Mouse (Mus musculus) hindbrain, embryonic 13.5 days (tissue): ENCODE data around the gene Ovch2. TPM values are rescaled to one million over a fixed set of nuclear protein-coding genes. Genes with fewer than 3 reads are reported as not detected.

Experiments
- ATAC-seq: fragments of 200-750 bp; cut with Nextera tagmentation; 2 replicates; pipeline ENCODE4 v1.8.0; 2017; ENCODE audit warnings: moderate TSS enrichment; ENCODE audit not compliant: low FRiP score
- H3K27ac ChIP-seq: fragments of 300-500 bp; sonication (generic); 2 replicates; pipeline ENCODE4 v1.5.1; 2015; ENCODE audit warnings: inconsistent platforms, mild to moderate bottlenecking, moderate library complexity
- H3K27me3 ChIP-seq: fragments of 300-500 bp; sonication (generic); 2 replicates; pipeline ENCODE4 v1.6.1; 2015; ENCODE audit warnings: mild to moderate bottlenecking, inconsistent platforms
- H3K36me3 ChIP-seq: fragments of 300-500 bp; sonication (generic); 2 replicates; pipeline ENCODE4 v1.6.1; 2015; ENCODE audit warnings: mild to moderate bottlenecking, inconsistent platforms
- H3K4me1 ChIP-seq: fragments of 300-500 bp; sonication (generic); replicated peaks from 2 replicates; pipeline ENCODE4 v1.6.1; 2015; ENCODE audit warnings: inconsistent platforms
- H3K4me2 ChIP-seq: fragments of 300-500 bp; sonication (generic); 2 replicates; pipeline ENCODE4 v1.6.1; 2015; ENCODE audit warnings: inconsistent platforms, mild to moderate bottlenecking, moderate library complexity
- H3K4me3 ChIP-seq: fragments of 300-500 bp; sonication (generic); 2 replicates; pipeline ENCODE4 v1.5.1; 2015; ENCODE audit warnings: mild to moderate bottlenecking, inconsistent platforms
- H3K9ac ChIP-seq: fragments of 300-500 bp; sonication (generic); 2 replicates; pipeline ENCODE4 v1.6.1; 2015; ENCODE audit warnings: mild to moderate bottlenecking, inconsistent platforms
- H3K9me3 ChIP-seq: fragments of 300-500 bp; sonication (generic); 2 replicates; pipeline ENCODE4 v1.6.1; 2016; ENCODE audit warnings: inconsistent platforms
- WGBS: fragments of 180-500 bp; shearing (Covaris S2); methylation state at CpG from one replicate; pipeline ENCODE4 v1.1.7; 2015; 5-methylcytosine and 5-hydroxymethylcytosine counted together
- polyA plus RNA-seq: library from polyadenylated mRNA; unstranded; fragments of >200 nt; fragmentation: Nextera tagmentation; extraction: Ambion mirVana; gene quantifications from 2 replicates; pipeline ENCODE4 v1.2.1, GENCODE M21; 2015

The Ovch2 gene
- polyA plus RNA-seq, 1 experiment from 2014 or later: not detected

- no peak within 1 kb of the TSS for H3K27ac ChIP-seq
- H3K9me3 ChIP-seq: no peaks in the 10 kb centered on the region
- H3K4me2 ChIP-seq: peak within 1 kb of the TSS; percentile 52
- peak within 1 kb of the TSS; percentile 26 for H3K4me3 ChIP-seq
- no peak within 1 kb of the TSS for H3K9ac ChIP-seq
- peak; percentile 76 for ATAC-seq
- H3K27me3 ChIP-seq: peaks cover 5% of the 10 kb centered on the region; the same call in 1 of the 2 replicates
- H3K36me3 ChIP-seq: no peaks in the 10 kb centered on the region
- WGBS: 18% methylated on average over 23 of the region's 23 CpGs
- H3K4me1 ChIP-seq: 0 out of 2 replicates have a peak, but pooled peaks cover 5% of the 10 kb centered on the region
Observed at GRCm38 (mm10) chr7:107757308-107758151, 43.5 kb downstream of the Ovch2 start, which contains the start of gene Cyb5r2. Gene Cyb5r2 (minus strand): TSS chr7:107758032.

- no peak overlapping the region for H3K9ac ChIP-seq
- no peaks in the 10 kb centered on the region for H3K36me3 ChIP-seq
- peaks cover 5% of the 10 kb centered on the region; the same call in 1 of the 2 replicates for H3K27me3 ChIP-seq
- H3K4me3 ChIP-seq: no peak overlapping the region
- H3K9me3 ChIP-seq: no peaks in the 10 kb centered on the region
- 85% methylated on average over 2 of the region's 2 CpGs for WGBS
- 0 out of 2 replicates have a peak, but pooled peaks cover 5% of the 10 kb centered on the region for H3K4me1 ChIP-seq
- no peak overlapping the region for H3K4me2 ChIP-seq
- no peak overlapping the region for H3K27ac ChIP-seq
- no peak for ATAC-seq
Observed at GRCm38 (mm10) chr7:107756748-107757147, 44.3 kb downstream of the Ovch2 start.

- H3K9me3 ChIP-seq: no peaks in the 10 kb centered on the region
- WGBS: 77% methylated on average over 3 of the region's 3 CpGs
- H3K27me3 ChIP-seq: peaks cover 5% of the 10 kb centered on the region; the same call in 1 of the 2 replicates
- H3K9ac ChIP-seq: no peak overlapping the region
- H3K36me3 ChIP-seq: no peaks in the 10 kb centered on the region
- no peak overlapping the region for H3K27ac ChIP-seq
- no peak for ATAC-seq
- no peak overlapping the region for H3K4me3 ChIP-seq
- no peak overlapping the region for H3K4me2 ChIP-seq
- H3K4me1 ChIP-seq: 0 out of 2 replicates have a peak, but pooled peaks cover 5% of the 10 kb centered on the region
Observed at GRCm38 (mm10) chr7:107755905-107756304, 45.1 kb downstream of the Ovch2 start.

- H3K36me3 ChIP-seq: no peaks in the 10 kb centered on the region
- peaks cover under 1% of the 10 kb centered on the region; the same call in 1 of the 2 replicates for H3K27me3 ChIP-seq
- no peak for ATAC-seq
- H3K27ac ChIP-seq: no peak overlapping the region
- no peak overlapping the region for H3K9ac ChIP-seq
- H3K4me2 ChIP-seq: no peak overlapping the region
- no peaks in the 10 kb centered on the region for H3K9me3 ChIP-seq
- WGBS: 82% methylated on average over 10 of the region's 10 CpGs
- H3K4me1 ChIP-seq: no peaks in the 10 kb centered on the region
- no peak overlapping the region for H3K4me3 ChIP-seq
Observed at GRCm38 (mm10) chr7:107752031-107752520, 48.9 kb downstream of the Ovch2 start.

- Histone ChIP-seq H3K27ac (no peak overlapping the region), H3K4me3 (no peak overlapping the region), H3K36me3 (no peaks in the 10 kb centered on the region), H3K9me3 (no peaks in the 10 kb centered on the region), H3K4me2 (no peak overlapping the region), H3K27me3 (no peaks in the 10 kb centered on the region), H3K4me1 (no peaks in the 10 kb centered on the region), H3K9ac (no peak overlapping the region)
- ATAC-seq: no peak
- WGBS: 96% methylated on average over 4 of the region's 4 CpGs
Observed at GRCm38 (mm10) chr7:107749721-107750120, 51.3 kb downstream of the Ovch2 start.

- Histone ChIP-seq H3K9ac (no peak overlapping the region), H3K4me1 (no peaks in the 10 kb centered on the region), H3K4me3 (no peak overlapping the region), H3K27ac (no peak overlapping the region), H3K4me2 (no peak overlapping the region), H3K36me3 (no peaks in the 10 kb centered on the region), H3K27me3 (no peaks in the 10 kb centered on the region), H3K9me3 (no peaks in the 10 kb centered on the region)
- 5% methylated on average over 3 of the region's 3 CpGs for WGBS
- ATAC-seq: 0 out of 2 replicates have a peak, but pooled peaks have one; percentile 27
Observed at GRCm38 (mm10) chr7:107749270-107749669, 51.7 kb downstream of the Ovch2 start.

GRCm38 (mm10) chr7:107747954-107748353, 53.1 kb downstream of the Ovch2 start:
- Histone ChIP-seq H3K36me3 (no peaks in the 10 kb centered on the region), H3K4me3 (no peak overlapping the region), H3K27ac (no peak overlapping the region), H3K27me3 (no peaks in the 10 kb centered on the region), H3K4me2 (no peak overlapping the region), H3K9me3 (no peaks in the 10 kb centered on the region), H3K4me1 (no peaks in the 10 kb centered on the region), H3K9ac (no peak overlapping the region)
- 20% methylated on average over 2 of the region's 2 CpGs for WGBS
- ATAC-seq: no peak

GRCm38 (mm10) chr7:107747476-107747875, 53.5 kb downstream of the Ovch2 start:
- H3K27me3 ChIP-seq: no peaks in the 10 kb centered on the region
- no peak overlapping the region for H3K4me3 ChIP-seq
- H3K9ac ChIP-seq: no peak overlapping the region
- 90% methylated on average over 9 of the region's 9 CpGs for WGBS
- no peak for ATAC-seq
- H3K9me3 ChIP-seq: no peaks in the 10 kb centered on the region
- H3K4me1 ChIP-seq: no peaks in the 10 kb centered on the region
- no peak overlapping the region for H3K4me2 ChIP-seq
- no peak overlapping the region for H3K27ac ChIP-seq
- no peaks in the 10 kb centered on the region for H3K36me3 ChIP-seq

- H3K4me2 ChIP-seq: no peak overlapping the region
- no peaks in the 10 kb centered on the region for H3K4me1 ChIP-seq
- H3K27me3 ChIP-seq: no peaks in the 10 kb centered on the region
- no peak overlapping the region for H3K27ac ChIP-seq
- H3K9ac ChIP-seq: no peak overlapping the region
- ATAC-seq: no peak
- H3K9me3 ChIP-seq: no peaks in the 10 kb centered on the region
- H3K4me3 ChIP-seq: no peak overlapping the region
- H3K36me3 ChIP-seq: no peaks in the 10 kb centered on the region
- 93% methylated on average over 8 of the region's 8 CpGs for WGBS
Observed at GRCm38 (mm10) chr7:107746036-107746435, 55.0 kb downstream of the Ovch2 start.

GRCm38 (mm10) chr7:107745111-107745510, 55.9 kb downstream of the Ovch2 start:
- no peak overlapping the region for H3K4me2 ChIP-seq
- no peak overlapping the region for H3K27ac ChIP-seq
- no peaks in the 10 kb centered on the region for H3K4me1 ChIP-seq
- ATAC-seq: no peak
- H3K9ac ChIP-seq: no peak overlapping the region
- H3K36me3 ChIP-seq: no peaks in the 10 kb centered on the region
- H3K9me3 ChIP-seq: no peaks in the 10 kb centered on the region
- H3K27me3 ChIP-seq: no peaks in the 10 kb centered on the region
- no peak overlapping the region for H3K4me3 ChIP-seq
- WGBS: 75% methylated on average over 2 of the region's 2 CpGs

- Histone ChIP-seq H3K4me2 (no peak overlapping the region), H3K36me3 (no peaks in the 10 kb centered on the region), H3K4me3 (no peak overlapping the region), H3K27me3 (no peaks in the 10 kb centered on the region), H3K4me1 (no peaks in the 10 kb centered on the region), H3K9me3 (no peaks in the 10 kb centered on the region), H3K27ac (no peak overlapping the region), H3K9ac (no peak overlapping the region)
- 91% methylated on average over 4 of the region's 4 CpGs for WGBS
- ATAC-seq: no peak
Observed at GRCm38 (mm10) chr7:107744454-107744853, 56.6 kb downstream of the Ovch2 start.

- no peak overlapping the region for H3K27ac ChIP-seq
- no peak overlapping the region for H3K4me2 ChIP-seq
- H3K36me3 ChIP-seq: no peaks in the 10 kb centered on the region
- H3K4me3 ChIP-seq: no peak overlapping the region
- 88% methylated on average over 10 of the region's 10 CpGs for WGBS
- no peaks in the 10 kb centered on the region for H3K27me3 ChIP-seq
- no peaks in the 10 kb centered on the region for H3K4me1 ChIP-seq
- ATAC-seq: no peak
- H3K9ac ChIP-seq: no peak overlapping the region
- no peaks in the 10 kb centered on the region for H3K9me3 ChIP-seq
Observed at GRCm38 (mm10) chr7:107742963-107743465, 58.0 kb downstream of the Ovch2 start.
